ENCODE assay signal across 10 mouse cellular contexts in the genomic region with DNA sequence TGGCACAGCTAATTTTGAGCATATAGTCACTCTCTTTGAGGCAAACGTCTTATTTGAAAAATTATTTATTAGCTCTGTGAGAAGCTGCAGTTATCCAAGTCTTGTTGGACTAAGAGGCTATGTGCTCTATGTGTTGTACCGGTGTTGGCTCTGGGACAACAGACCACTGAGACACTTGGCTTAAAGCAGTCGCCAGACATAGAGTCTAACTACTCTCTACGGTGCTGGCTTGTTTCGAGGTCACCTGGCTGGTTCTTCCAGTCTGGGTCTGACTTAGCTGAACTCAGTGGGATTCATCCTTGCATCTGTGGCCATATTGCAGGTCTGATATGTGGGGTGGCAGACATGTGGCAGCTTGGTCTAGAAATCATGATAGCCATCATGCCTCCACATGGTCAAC.
"Had no signal": no experiment of that assay in that cellular context is flagged by ENCODE, and none has a peak within 500 bp of the region (broad histone marks: within the 10 kb centered on the region; RNA-seq: fewer than 3 reads in every experiment).

No protein-coding gene starts in this region.

- DNase-seq: cerebellum, adult 8-10 months; cerebellum, adult 9-10 months; embryo, embryonic 11 days; forebrain, postnatal 0 days; gastrocnemius, adult 2 months; gastrocnemius, postnatal 10 days; gastrocnemius, postnatal 14 days; gastrocnemius, postnatal 25 days; gastrocnemius, postnatal 36 days; heart, adult 2 months had no signal
